Comparison of ENCODE assay signal across 8 mouse cellular contexts in genomic region chr16:91898850-91899848, GRCm38 (mm10).
DNase-seq lines count a peak whose midpoint lies in the region; ATAC-seq and TF ChIP-seq lines count a peak whose summit lies in the region.

No protein-coding gene starts in this region.

- H3K9me3 ChIP-seq in embryonic facial prominence, embryonic 12.5 days: no peaks in the 10 kb centered on the region
- H3K9me3 ChIP-seq in embryonic facial prominence, embryonic 10.5 days: no peaks in the 10 kb centered on the region
- no peaks in the 10 kb centered on the region for H3K9me3 ChIP-seq in hindbrain, postnatal 0 days (ENCODE audit: low read length)
- H3K9me3 ChIP-seq in stomach, postnatal 0 days (ENCODE audit: control insufficient read depth, low read length): no peaks in the 10 kb centered on the region

- H3K36me3 ChIP-seq in embryonic facial prominence, embryonic 12.5 days: no peaks in the 10 kb centered on the region
- H3K36me3 ChIP-seq in embryonic facial prominence, embryonic 10.5 days (replicated peaks): no peaks in the 10 kb centered on the region
- H3K36me3 ChIP-seq in hindbrain, postnatal 0 days (ENCODE audit: insufficient read depth, low read length): peaks cover 5% of the 10 kb centered on the region; the same call in 1 of the 2 replicates
- H3K36me3 ChIP-seq in stomach, postnatal 0 days (ENCODE audit: control insufficient read depth, insufficient read depth, low read length): no peaks in the 10 kb centered on the region

- H3K4me2 ChIP-seq in embryonic facial prominence, embryonic 12.5 days (replicated peaks): no peak overlapping the region
- no peak overlapping the region for H3K4me2 ChIP-seq in hindbrain, postnatal 0 days (ENCODE audit: low read depth, low read length)
- H3K4me2 ChIP-seq in stomach, postnatal 0 days (replicated peaks; ENCODE audit: low read depth): no peak overlapping the region

- no peaks in the 10 kb centered on the region for H3K27me3 ChIP-seq in embryonic facial prominence, embryonic 12.5 days
- no peaks in the 10 kb centered on the region for H3K27me3 ChIP-seq in embryonic facial prominence, embryonic 10.5 days (replicated peaks; ENCODE audit: low read depth, poor library complexity, severe bottlenecking)
- no peaks in the 10 kb centered on the region for H3K27me3 ChIP-seq in hindbrain, postnatal 0 days (ENCODE audit: insufficient read depth, low read length)
- no peaks in the 10 kb centered on the region for H3K27me3 ChIP-seq in stomach, postnatal 0 days (ENCODE audit: control insufficient read depth, insufficient read depth, low read length)

- 57% methylated on average over 22 of the region's 22 CpGs for whole genome bisulfite sequencing in embryonic facial prominence, embryonic 12.5 days
- WGBS in embryonic facial prominence, embryonic 10.5 days: 60% methylated on average over 22 of the region's 22 CpGs
- WGBS in hindbrain, postnatal 0 days: 35% methylated on average over 22 of the region's 22 CpGs
- WGBS in stomach, postnatal 0 days: 54% methylated on average over 22 of the region's 22 CpGs

- peak; percentile 53; the same call in 1 of the 2 replicates for ATAC-seq in embryonic facial prominence, embryonic 12.5 days (ENCODE audit: insufficient number of reproducible peaks, insufficient read depth, low FRiP score, low TSS enrichment)
- peak; percentile 61; the same call in 1 of the 2 replicates for ATAC-seq in hindbrain, postnatal 0 days
- ATAC-seq in stomach, postnatal 0 days (ENCODE audit: low FRiP score, low TSS enrichment): peak; percentile 43

- no peak; the same call in 1 of the 2 replicates for TF ChIP-seq CTCF in hindbrain, postnatal 0 days (IDR thresholded peaks at IDR 0.05; ENCODE audit: low read depth)
- no peak for TF ChIP-seq CTCF in stomach, postnatal 0 days (IDR thresholded peaks at IDR 0.05; ENCODE audit: low read depth)

- no peak overlapping the region for H3K9ac ChIP-seq in embryonic facial prominence, embryonic 12.5 days
- H3K9ac ChIP-seq in hindbrain, postnatal 0 days (replicated peaks; ENCODE audit: low read length): 0 out of 2 replicates have a peak overlapping the region, but pooled peaks have one; percentile 7
- H3K9ac ChIP-seq in stomach, postnatal 0 days (ENCODE audit: low read length): no peak overlapping the region; the same call in 1 of the 2 replicates

- H3K4me1 ChIP-seq in embryonic facial prominence, embryonic 12.5 days: peaks cover 11% of the 10 kb centered on the region; the same call in 1 of the 2 replicates
- H3K4me1 ChIP-seq in embryonic facial prominence, embryonic 10.5 days: peaks cover 12% of the 10 kb centered on the region
- H3K4me1 ChIP-seq in hindbrain, postnatal 0 days (ENCODE audit: insufficient read depth, low read length): peaks cover 15% of the 10 kb centered on the region
- no peaks in the 10 kb centered on the region for H3K4me1 ChIP-seq in stomach, postnatal 0 days (replicated peaks; ENCODE audit: control insufficient read depth, insufficient read depth)

- H3K27ac ChIP-seq in embryonic facial prominence, embryonic 12.5 days: no peak overlapping the region
- no peak overlapping the region for H3K27ac ChIP-seq in embryonic facial prominence, embryonic 10.5 days (replicated peaks)
- H3K27ac ChIP-seq in hindbrain, postnatal 0 days: peak overlapping the region; percentile 76
- no peak overlapping the region for H3K27ac ChIP-seq in stomach, postnatal 0 days (replicated peaks)

- TF ChIP-seq EP300 in stomach, postnatal 0 days (optimal IDR thresholded peaks at IDR 0.05): no peak

- no peak for DNase-seq in embryonic facial prominence, embryonic 10.5 days (ENCODE audit: low spot score)
- DNase-seq in spleen, postnatal 36 days (ENCODE audit: low spot score in 2 of 2): peak; percentile 13 to 18
- DNase-seq in spleen, adult 18-20 months: no peak
- DNase-seq in hindbrain, postnatal 0 days (ENCODE audit: low spot score): peak; percentile 63
- peak; percentile 57 for DNase-seq in stomach, postnatal 0 days (ENCODE audit: low spot score)
- DNase-seq in embryo, embryonic 11 days: no peak
- DNase-seq in frontal cortex, postnatal 25 days (ENCODE audit: low spot score in 2 of 2): no peak

- H3K4me3 ChIP-seq in embryonic facial prominence, embryonic 12.5 days: no peak overlapping the region
- no peak overlapping the region for H3K4me3 ChIP-seq in embryonic facial prominence, embryonic 10.5 days
- no peak overlapping the region for H3K4me3 ChIP-seq in hindbrain, postnatal 0 days (ENCODE audit: low read length)
- no peak overlapping the region for H3K4me3 ChIP-seq in stomach, postnatal 0 days (ENCODE audit: low read depth, low read length)

Comparison
In these comparisons a context has a peak if more than half of its experiments do, and no peak if none do; other contexts are left out.
1. DNase-seq: peak in spleen, postnatal 36 days (2 of 2), hindbrain, postnatal 0 days (single experiment) and stomach, postnatal 0 days (single experiment); none in embryonic facial prominence, embryonic 10.5 days (single experiment), spleen, adult 18-20 months (0 of 2), embryo, embryonic 11 days (single experiment) and frontal cortex, postnatal 25 days (0 of 2).
2. Peak in every context shown above with its lines, with median percentiles within 50 percentile points of each other: ATAC-seq.